Mouse (Mus musculus) adipose tissue, adult 10 weeks (tissue): ENCODE measurements around the gene Pirt. TPM values are rescaled to one million over a fixed set of nuclear protein-coding genes. Genes with fewer than 3 reads are reported as not detected.

Experiments used
- polyA plus RNA-seq: library from polyadenylated mRNA; stranded (reverse); fragments of 350-450 nt; fragmentation: Illumina TruSeq; extraction: RNeasy Lipid Tissue Mini Kit (QIAGEN cat#74804); gene quantifications from one replicate; pipeline ENCODE4 v1.2.3, GENCODE M21; 2014; ENCODE audit warnings: low read depth, low replicate concordance

Gene Pirt
- polyA plus RNA-seq: 1.1 TPM

DNA sequence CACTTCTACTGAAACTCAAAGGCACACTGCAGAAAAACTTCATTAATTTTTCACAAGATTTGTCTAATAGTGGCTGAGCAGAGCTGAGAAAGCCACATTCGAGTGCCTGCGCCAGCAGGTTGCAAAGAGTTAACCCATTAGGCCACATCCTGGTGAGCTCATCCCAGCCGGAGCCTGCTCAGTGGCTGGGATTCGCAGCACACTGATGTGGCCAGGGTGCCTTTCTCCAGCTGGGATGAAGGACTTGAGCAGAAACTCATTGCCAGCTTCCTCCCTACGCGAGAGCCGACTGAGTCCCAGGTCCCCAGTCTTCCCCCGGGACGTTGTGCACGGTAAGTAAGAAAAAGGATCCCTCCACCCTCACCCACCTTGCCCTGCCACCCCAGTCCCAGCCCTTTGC, at the start of gene Pirt:
Pirt (plus strand) TSS at position 171 of the 400 bp plus-strand sequence.

DNA sequence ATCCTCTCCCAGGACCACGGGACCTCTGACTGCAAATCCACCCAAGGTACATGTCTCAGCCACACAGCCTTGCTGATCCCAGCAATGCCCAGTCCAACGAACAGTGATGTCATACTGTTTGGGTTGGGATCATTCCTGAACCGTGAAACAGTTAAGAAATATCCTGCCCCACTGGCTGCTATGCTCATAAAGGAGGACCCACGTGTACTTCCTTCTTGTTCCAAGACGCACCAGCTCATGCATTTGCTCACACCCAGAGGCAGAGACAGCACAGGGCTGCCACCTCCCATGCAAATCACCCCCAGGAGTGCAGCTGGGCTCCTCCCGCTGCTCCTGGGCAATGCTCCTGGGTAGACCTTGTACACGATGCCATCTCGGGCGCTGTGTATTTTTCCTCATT, 44.5 kb downstream of the Pirt start, which contains the start of gene Tmem238l:
Tmem238l (plus strand) TSS at position 336 of the 400 bp plus-strand sequence.

Other genes with a start within 250 kb of the Pirt start
- 49.3 TPM for gene Tmem238l, start 44.7 kb downstream of the Pirt start, polyA plus RNA-seq
- gene Tmem220, start 113.2 kb downstream of the Pirt start, polyA plus RNA-seq: 6.7 TPM
- gene Adprm, start 140.6 kb downstream of the Pirt start, polyA plus RNA-seq: 19.8 TPM
- 7.9 TPM for gene Sco1, start 140.7 kb downstream of the Pirt start, polyA plus RNA-seq
- 0.05 TPM for gene Myh3, start 166.3 kb downstream of the Pirt start, polyA plus RNA-seq